Mouse (Mus musculus) forebrain, embryonic 12.5 days (tissue): ENCODE measurements at regions not wholly inside any gene's neighbourhood (a gene's known extent, or its start where the extent isn't known, plus 50 kb on each side); places are given as distances from the start of the nearest gene placed in this dataset.

Experiments
- ATAC-seq: fragments of 200-750 bp; cut with Nextera tagmentation; 2 replicates; pipeline ENCODE4 v1.8.0; 2017; ENCODE audit warnings: moderate TSS enrichment; ENCODE audit not compliant: low FRiP score
- H3K27ac ChIP-seq: fragments of 300-500 bp; sonication (generic); 2 replicates; pipeline ENCODE4 v1.5.1; 2016; ENCODE audit warnings: mild to moderate bottlenecking
- H3K27me3 ChIP-seq: fragments of 300-500 bp; sonication (generic); 2 replicates; pipeline ENCODE4 v1.6.1; 2016; ENCODE audit warnings: mild to moderate bottlenecking
- H3K36me3 ChIP-seq: fragments of 300-500 bp; sonication (generic); replicated peaks from 2 replicates; pipeline ENCODE4 v1.6.1; 2016; ENCODE audit warnings: mild to moderate bottlenecking
- H3K4me1 ChIP-seq: fragments of 300-500 bp; sonication (generic); 2 replicates; pipeline ENCODE4 v1.6.1; 2016
- H3K4me2 ChIP-seq: fragments of 300-500 bp; sonication (generic); 2 replicates; pipeline ENCODE4 v1.6.1; 2016; ENCODE audit warnings: mild to moderate bottlenecking, moderate library complexity
- H3K4me3 ChIP-seq: fragments of 300-500 bp; sonication (generic); replicated peaks from 2 replicates; pipeline ENCODE4 v1.5.1; 2016; ENCODE audit warnings: mild to moderate bottlenecking
- H3K9ac ChIP-seq: fragments of 300-500 bp; sonication (generic); 2 replicates; pipeline ENCODE4 v1.6.1; 2016; ENCODE audit warnings: mild to moderate bottlenecking
- H3K9me3 ChIP-seq: fragments of 300-500 bp; sonication (generic); 2 replicates; pipeline ENCODE4 v1.6.1; 2016
- WGBS: fragments of 180-500 bp; shearing (Covaris S2); methylation state at CpG from one replicate; pipeline ENCODE4 v1.1.7; 2016; 5-methylcytosine and 5-hydroxymethylcytosine counted together

GRCm38 (mm10) chr9:73258640-73259039, 145.4 kb downstream of the Rsl24d1 start:
- no peak overlapping the region for H3K27ac ChIP-seq
- H3K4me3 ChIP-seq = no peak overlapping the region
- no peaks in the 10 kb centered on the region for H3K27me3 ChIP-seq
- no peaks in the 10 kb centered on the region for H3K4me1 ChIP-seq
- no peak overlapping the region for H3K9ac ChIP-seq
- no peak for ATAC-seq
- no peaks in the 10 kb centered on the region for H3K9me3 ChIP-seq
- no peaks in the 10 kb centered on the region for H3K36me3 ChIP-seq
- H3K4me2 ChIP-seq = no peak overlapping the region
- WGBS = 85% methylated on average over 8 of the region's 8 CpGs

GRCm38 (mm10) chr9:73262711-73263110, 149.5 kb downstream of the Rsl24d1 start:
- no peak for ATAC-seq
- WGBS = 44% methylated on average over 5 of the region's 5 CpGs
- no peak overlapping the region for H3K4me3 ChIP-seq
- no peak overlapping the region for H3K9ac ChIP-seq
- H3K4me2 ChIP-seq = no peak overlapping the region
- H3K36me3 ChIP-seq = no peaks in the 10 kb centered on the region
- no peaks in the 10 kb centered on the region for H3K4me1 ChIP-seq
- no peaks in the 10 kb centered on the region for H3K9me3 ChIP-seq
- H3K27ac ChIP-seq = no peak overlapping the region
- no peaks in the 10 kb centered on the region for H3K27me3 ChIP-seq

DNA sequence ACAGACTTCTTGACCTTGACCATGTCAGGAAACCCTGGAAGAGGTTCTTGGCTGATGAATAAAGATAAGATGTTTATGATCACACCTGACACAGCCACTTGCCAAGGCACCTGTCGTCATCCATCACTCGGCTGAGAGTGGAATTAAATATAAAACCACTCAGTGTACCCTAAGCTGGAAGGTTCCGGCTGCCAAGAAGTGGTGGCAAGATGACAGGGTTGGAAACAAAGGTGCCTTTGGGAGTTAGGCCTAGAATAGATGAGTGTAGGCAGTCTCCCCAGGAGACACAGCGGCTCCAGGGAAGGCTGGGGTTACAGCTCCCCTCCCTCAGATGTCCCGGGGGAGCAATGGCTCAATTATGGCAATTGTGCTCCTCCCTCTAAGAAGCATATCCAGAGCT, 157.0 kb downstream of the Rsl24d1 start:
- no peak for ATAC-seq
- Histone ChIP-seq H3K9ac (no peak overlapping the region), H3K36me3 (no peaks in the 10 kb centered on the region), H3K9me3 (no peaks in the 10 kb centered on the region), H3K4me3 (no peak overlapping the region), H3K27ac (no peak overlapping the region), H3K4me2 (no peak overlapping the region), H3K27me3 (no peaks in the 10 kb centered on the region), H3K4me1 (no peaks in the 10 kb centered on the region)
- WGBS = 90% methylated on average over 5 of the region's 5 CpGs

DNA sequence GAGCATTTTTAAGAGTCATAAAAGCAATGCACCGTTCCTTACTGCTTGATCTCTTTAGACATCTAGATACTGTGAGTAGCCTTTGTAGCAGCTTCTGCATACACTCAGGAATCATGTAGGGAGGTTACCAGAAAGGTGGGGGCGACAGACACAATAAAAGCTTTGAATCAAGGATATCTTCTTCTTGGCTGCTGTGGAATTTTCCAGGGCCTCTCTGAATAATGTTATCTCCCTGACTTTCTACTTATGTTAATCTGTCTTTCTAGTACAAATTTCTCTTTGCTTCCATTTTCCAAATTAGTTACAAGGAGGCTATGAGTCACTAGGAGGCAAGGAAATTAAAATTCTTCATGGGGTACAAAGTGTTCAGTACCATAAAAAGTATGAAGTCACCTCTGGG, 159.4 kb downstream of the Rsl24d1 start:
- WGBS = 82% methylated on average over 2 of the region's 2 CpGs
- H3K4me3 ChIP-seq = no peak overlapping the region

DNA sequence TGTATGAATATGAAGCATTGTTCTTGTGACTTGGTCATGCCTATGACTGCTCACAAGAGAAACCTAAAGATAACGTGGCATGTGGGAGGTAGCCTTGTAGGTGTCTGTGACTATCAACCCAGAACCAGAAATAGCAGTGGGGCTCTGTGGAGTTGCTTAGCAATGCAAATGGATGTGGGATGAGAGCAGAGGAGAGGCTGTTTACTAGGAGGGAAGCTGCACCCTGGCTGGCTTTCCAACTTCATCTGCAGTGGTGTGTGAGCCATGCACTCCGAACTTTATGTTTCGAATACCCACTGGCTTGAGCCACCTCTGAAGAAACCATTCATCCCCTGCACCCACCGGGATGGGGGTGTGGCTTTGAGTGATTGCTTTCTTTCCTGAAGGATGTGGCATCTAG, 160.5 kb downstream of the Rsl24d1 start:
- no peak overlapping the region for H3K27ac ChIP-seq
- no peak overlapping the region for H3K9ac ChIP-seq
- no peaks in the 10 kb centered on the region for H3K27me3 ChIP-seq
- ATAC-seq = no peak
- H3K36me3 ChIP-seq = no peaks in the 10 kb centered on the region
- H3K9me3 ChIP-seq = no peaks in the 10 kb centered on the region
- no peak overlapping the region for H3K4me2 ChIP-seq
- no peak overlapping the region for H3K4me3 ChIP-seq
- WGBS = 83% methylated on average over 4 of the region's 4 CpGs
- no peaks in the 10 kb centered on the region; the same call in 1 of the 2 replicates for H3K4me1 ChIP-seq

More for the DNA sequence above, 159.4 kb downstream of the Rsl24d1 start:
- Histone ChIP-seq H3K27me3 (no peaks in the 10 kb centered on the region), H3K4me2 (no peak overlapping the region), H3K9ac (no peak overlapping the region), H3K4me1 (no peaks in the 10 kb centered on the region; the same call in 1 of the 2 replicates), H3K27ac (no peak overlapping the region), H3K36me3 (no peaks in the 10 kb centered on the region), H3K9me3 (no peaks in the 10 kb centered on the region)
- no peak for ATAC-seq

- Histone ChIP-seq H3K27me3 (no peaks in the 10 kb centered on the region), H3K4me1 (no peaks in the 10 kb centered on the region; the same call in 1 of the 2 replicates), H3K9ac (no peak overlapping the region), H3K4me3 (no peak overlapping the region), H3K27ac (no peak overlapping the region), H3K9me3 (no peaks in the 10 kb centered on the region), H3K36me3 (no peaks in the 10 kb centered on the region), H3K4me2 (no peak overlapping the region)
- ATAC-seq = no peak
- WGBS = 62% methylated on average over 2 of the region's 2 CpGs
Measured at GRCm38 (mm10) chr9:73275671-73276070, 162.4 kb downstream of the Rsl24d1 start.

DNA sequence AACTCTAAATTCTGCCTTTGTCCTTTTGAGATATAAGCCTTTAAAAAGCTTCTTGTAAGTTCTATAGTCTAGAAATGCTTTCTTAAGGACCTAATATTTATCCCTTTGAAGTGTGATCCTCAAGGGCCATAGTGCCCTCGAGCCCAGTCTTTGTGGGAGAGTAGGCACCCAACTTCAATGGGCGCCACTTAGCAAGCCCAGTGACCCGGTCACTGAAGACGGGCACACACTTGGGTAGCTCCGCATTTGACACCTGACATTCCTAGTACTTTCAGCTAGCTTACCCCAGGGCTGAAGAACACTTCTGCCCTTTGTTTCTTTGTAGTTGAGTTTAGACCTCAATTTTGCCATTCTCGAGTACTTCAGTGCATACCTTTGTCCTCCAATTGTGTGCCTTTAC, 182.1 kb downstream of the Rsl24d1 start:
- 85% methylated on average over 6 of the region's 6 CpGs for WGBS
- Histone ChIP-seq H3K4me1 (no peaks in the 10 kb centered on the region), H3K4me2 (no peak overlapping the region), H3K27me3 (no peaks in the 10 kb centered on the region), H3K27ac (no peak overlapping the region), H3K4me3 (no peak overlapping the region), H3K36me3 (no peaks in the 10 kb centered on the region), H3K9me3 (no peaks in the 10 kb centered on the region), H3K9ac (no peak overlapping the region)
- no peak for ATAC-seq

DNA sequence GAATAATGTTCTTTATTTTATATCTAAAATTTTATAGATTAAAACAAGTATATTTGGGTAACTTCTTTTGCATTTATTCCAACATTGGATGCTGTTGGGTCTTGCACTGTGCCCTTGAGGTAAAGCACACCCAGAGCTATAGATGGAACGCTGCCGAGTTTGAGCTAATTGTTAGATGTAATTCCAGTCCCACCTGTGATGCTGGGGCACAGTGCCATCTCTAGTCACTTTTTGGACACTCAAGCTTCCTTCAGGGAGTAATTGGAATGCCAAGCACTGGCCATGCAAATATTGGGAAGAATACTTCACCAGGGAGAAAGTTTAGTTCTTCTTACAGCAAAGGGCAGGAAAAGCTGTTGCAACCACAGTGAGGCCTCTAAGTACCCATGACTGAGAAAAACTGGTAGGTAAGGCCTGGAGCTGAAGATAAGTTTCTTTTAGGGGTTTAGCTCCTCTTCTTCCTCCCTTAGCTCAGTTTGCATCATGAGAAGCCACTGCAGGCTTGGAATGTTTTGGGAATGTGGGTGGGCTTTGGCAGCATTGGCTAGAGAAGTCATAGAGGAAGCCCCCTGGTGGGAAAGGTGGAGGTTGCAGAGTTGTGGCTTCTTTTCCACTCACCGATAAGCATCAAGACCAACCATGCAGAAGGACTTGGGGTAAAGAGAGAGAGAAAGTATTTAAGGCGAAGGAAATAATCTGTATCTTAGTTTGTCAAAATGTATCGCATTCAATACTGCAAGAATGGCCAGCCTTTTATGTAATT, 189.1 kb downstream of the Rsl24d1 start:
- 88% methylated on average over 5 of the region's 5 CpGs for WGBS

GRCm38 (mm10) chr9:73317048-73317447, 203.8 kb downstream of the Rsl24d1 start:
- Histone ChIP-seq H3K36me3 (no peaks in the 10 kb centered on the region), H3K27me3 (no peaks in the 10 kb centered on the region), H3K4me2 (no peak overlapping the region), H3K27ac (no peak overlapping the region), H3K9me3 (no peaks in the 10 kb centered on the region), H3K4me3 (no peak overlapping the region), H3K4me1 (no peaks in the 10 kb centered on the region), H3K9ac (no peak overlapping the region)
- 61% methylated on average over 1 of the region's 1 CpGs for WGBS
- no peak for ATAC-seq

More for the DNA sequence above, 189.1 kb downstream of the Rsl24d1 start:
- ATAC-seq = no peak
- no peak overlapping the region for H3K27ac ChIP-seq
- no peak overlapping the region for H3K4me2 ChIP-seq
- no peaks in the 10 kb centered on the region for H3K4me1 ChIP-seq
- H3K36me3 ChIP-seq = no peaks in the 10 kb centered on the region
- H3K9ac ChIP-seq = no peak overlapping the region
- no peaks in the 10 kb centered on the region for H3K9me3 ChIP-seq
- H3K27me3 ChIP-seq = no peaks in the 10 kb centered on the region
- no peak overlapping the region for H3K4me3 ChIP-seq

DNA sequence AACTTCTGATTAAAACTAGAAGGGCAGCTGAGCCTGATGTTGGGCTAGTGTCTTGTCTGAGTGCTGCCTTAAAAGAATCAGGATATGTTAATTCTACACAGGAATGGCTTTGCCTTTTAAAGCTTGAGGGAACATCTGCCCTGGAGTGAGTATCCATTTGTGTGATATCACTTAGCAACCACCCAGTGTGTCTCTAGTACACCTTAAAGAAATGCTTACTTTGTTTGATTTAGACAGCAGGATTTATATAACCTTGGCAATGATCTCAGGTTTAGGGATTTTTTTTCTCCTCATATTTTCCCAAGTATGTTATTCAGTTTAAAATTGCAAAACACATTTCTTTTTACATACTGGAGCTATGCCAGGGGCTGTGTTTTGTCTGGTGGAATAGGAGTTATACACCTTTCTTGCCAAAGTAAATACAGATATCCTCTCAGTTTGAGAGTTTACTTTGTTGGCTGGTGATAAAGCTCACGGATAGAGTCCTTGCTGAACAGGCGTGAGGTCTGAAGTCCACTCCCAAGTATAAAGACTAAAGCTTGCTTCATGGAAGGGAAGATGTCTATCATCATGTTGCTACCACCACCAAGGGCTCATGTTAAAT, 206.6 kb downstream of the Rsl24d1 start:
- 89% methylated on average over 2 of the region's 2 CpGs for WGBS
- Histone ChIP-seq H3K36me3 (no peaks in the 10 kb centered on the region), H3K4me2 (no peak overlapping the region), H3K27me3 (no peaks in the 10 kb centered on the region), H3K4me3 (no peak overlapping the region), H3K27ac (no peak overlapping the region), H3K4me1 (no peaks in the 10 kb centered on the region), H3K9me3 (no peaks in the 10 kb centered on the region), H3K9ac (no peak overlapping the region)
- ATAC-seq = no peak

DNA sequence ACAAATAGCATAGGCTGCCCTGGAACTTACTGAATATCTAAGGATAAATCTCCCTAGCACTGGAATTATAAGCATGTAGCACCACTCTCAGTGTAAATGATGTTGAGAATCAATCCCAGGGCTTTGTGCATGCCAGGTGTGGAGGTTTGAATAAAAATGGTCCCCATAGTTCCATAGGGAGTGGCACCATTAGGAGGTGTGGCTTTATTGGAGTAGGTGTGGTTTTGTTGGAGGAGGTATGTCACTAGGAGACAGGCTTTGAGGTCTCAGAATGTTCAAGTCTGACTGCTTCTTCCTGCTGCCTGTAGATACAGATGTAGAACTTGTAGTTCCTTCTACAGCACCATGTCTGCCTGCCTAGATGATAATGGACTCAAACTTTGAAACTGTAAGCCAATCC, 217.8 kb downstream of the Rsl24d1 start:
- Histone ChIP-seq H3K4me1 (no peaks in the 10 kb centered on the region), H3K4me3 (no peak overlapping the region), H3K9me3 (no peaks in the 10 kb centered on the region), H3K36me3 (no peaks in the 10 kb centered on the region), H3K9ac (no peak overlapping the region), H3K27ac (no peak overlapping the region), H3K27me3 (no peaks in the 10 kb centered on the region), H3K4me2 (no peak overlapping the region)
- ATAC-seq = no peak

DNA sequence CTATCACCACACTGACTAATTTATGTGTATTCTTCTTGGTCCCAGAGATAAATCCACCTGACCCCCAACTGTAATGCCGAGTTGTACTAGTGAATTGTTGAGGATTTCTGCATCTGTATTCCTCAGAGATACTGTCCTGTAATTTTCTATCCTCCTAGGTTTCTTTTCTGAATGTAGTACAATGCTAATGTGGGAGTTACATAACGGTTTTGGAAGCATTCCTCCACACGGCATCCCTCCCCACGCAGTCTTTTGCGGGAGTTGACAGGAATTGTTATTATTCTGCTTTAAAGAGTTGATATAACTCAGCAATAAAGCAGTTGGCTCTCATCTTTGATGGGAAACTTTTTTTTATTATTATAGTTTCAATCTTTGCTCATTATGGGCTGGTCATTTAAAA, 222.8 kb downstream of the Rsl24d1 start:
- ATAC-seq = no peak
- 89% methylated on average over 5 of the region's 5 CpGs for WGBS
- no peak overlapping the region for H3K4me2 ChIP-seq
- H3K36me3 ChIP-seq = no peaks in the 10 kb centered on the region
- H3K27ac ChIP-seq = no peak overlapping the region
- H3K9ac ChIP-seq = no peak overlapping the region
- no peaks in the 10 kb centered on the region for H3K9me3 ChIP-seq
- no peak overlapping the region for H3K4me3 ChIP-seq
- H3K4me1 ChIP-seq = no peaks in the 10 kb centered on the region
- no peaks in the 10 kb centered on the region for H3K27me3 ChIP-seq
